ENCODE assay signal across 25 mouse cellular contexts in the genomic region with DNA sequence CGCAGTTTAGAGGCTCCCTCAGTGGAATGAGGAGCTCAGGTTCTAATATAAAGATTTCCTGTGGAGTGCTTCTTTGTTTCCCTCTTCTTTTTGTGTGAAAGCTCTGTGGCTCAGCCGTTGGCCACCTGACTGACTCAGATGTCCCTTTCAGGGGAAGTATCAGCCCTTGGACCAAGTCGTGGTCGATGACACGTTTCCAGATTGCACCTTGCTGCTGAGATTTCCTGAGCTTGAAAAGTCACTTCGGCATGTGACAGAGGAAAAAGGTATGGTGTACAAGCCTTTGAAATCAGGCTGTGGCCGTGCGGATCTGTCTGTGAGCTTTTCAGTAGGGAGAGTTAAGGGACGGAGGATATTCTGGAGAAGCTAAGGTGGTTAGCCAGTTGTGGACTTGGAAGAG.
"Had no signal": no experiment of that assay in that cellular context is flagged by ENCODE, and none has a peak within 500 bp of the region (broad histone marks: within the 10 kb centered on the region; RNA-seq: fewer than 3 reads in every experiment).

No protein-coding gene starts in this region.

- H3K4me1 ChIP-seq: heart, embryonic 15.5 days; hindbrain, embryonic 13.5 days; hindbrain, embryonic 15.5 days; intestine, embryonic 15.5 days; liver, embryonic 13.5 days had no signal

- H3K27ac ChIP-seq: heart, adult 2 months; heart, embryonic 13.5 days; heart, embryonic 15.5 days; hindbrain, embryonic 13.5 days; hindbrain, embryonic 15.5 days; hindbrain, postnatal 0 days; intestine, embryonic 15.5 days; layer of hippocampus, adult 2 months; left cerebral cortex, adult 2 months; limb, embryonic 10.5 days; limb, embryonic 12.5 days; liver, embryonic 13.5 days had no signal

- H3K4me2 ChIP-seq: heart, embryonic 11.5 days; heart, embryonic 13.5 days; heart, embryonic 15.5 days; hindbrain, embryonic 13.5 days; hindbrain, embryonic 15.5 days; intestine, embryonic 15.5 days; limb, embryonic 12.5 days; liver, embryonic 11.5 days; liver, embryonic 13.5 days had no signal

- H3K27me3 ChIP-seq: heart, embryonic 13.5 days; heart, embryonic 15.5 days; hindbrain, embryonic 13.5 days; hindbrain, embryonic 15.5 days; intestine, embryonic 15.5 days; limb, embryonic 12.5 days; liver, embryonic 13.5 days had no signal

- DNase-seq: gastrocnemius, postnatal 14 days; gastrocnemius, postnatal 36 days; heart, adult 2 months; heart, postnatal 14 days; heart, postnatal 36 days; kidney, adult 18-20 months; kidney, adult 8-10 months; kidney, postnatal 10 days; kidney, postnatal 25 days; kidney, postnatal 4 days; liver; liver, embryonic 13.5 days had no signal

- H3K4me3 ChIP-seq: heart, adult 2 months; heart, embryonic 13.5 days; heart, embryonic 15.5 days; hindbrain, embryonic 13.5 days; hindbrain, embryonic 15.5 days; intestine, embryonic 15.5 days; layer of hippocampus, adult 2 months; left cerebral cortex, adult 2 months; limb, embryonic 10.5 days; limb, embryonic 12.5 days; liver, embryonic 13.5 days had no signal

- H3K9ac ChIP-seq: heart, embryonic 15.5 days; hindbrain, embryonic 13.5 days; hindbrain, embryonic 15.5 days; intestine, embryonic 15.5 days; limb, embryonic 12.5 days; liver, embryonic 13.5 days had no signal

- H3K9me3 ChIP-seq: heart, embryonic 13.5 days; heart, embryonic 15.5 days; hindbrain, embryonic 13.5 days; hindbrain, embryonic 15.5 days; intestine, embryonic 15.5 days; limb, embryonic 10.5 days; limb, embryonic 12.5 days; liver, embryonic 13.5 days had no signal

- H3K36me3 ChIP-seq: hindbrain, embryonic 15.5 days; intestine, embryonic 15.5 days had no signal

- ATAC-seq: hindbrain, postnatal 0 days; intestine, embryonic 15.5 days; intestine, postnatal 0 days had no signal
